Mouse (Mus musculus): ENCODE measurements around the gene Gm16253. TPM values are rescaled to one million over a fixed set of nuclear protein-coding genes. Genes with fewer than 3 reads are reported as not detected.

Gene Gm16253
- not detected for total RNA-seq (2021)

- peak; percentile 60 to 68 for DNase-seq
These were observed at the start of gene Gm16253 for GRCm38 (mm10) chr3:96576690-96577541. TSS of gene Gm16253 (plus strand) at chr3:96576984.

DNA sequence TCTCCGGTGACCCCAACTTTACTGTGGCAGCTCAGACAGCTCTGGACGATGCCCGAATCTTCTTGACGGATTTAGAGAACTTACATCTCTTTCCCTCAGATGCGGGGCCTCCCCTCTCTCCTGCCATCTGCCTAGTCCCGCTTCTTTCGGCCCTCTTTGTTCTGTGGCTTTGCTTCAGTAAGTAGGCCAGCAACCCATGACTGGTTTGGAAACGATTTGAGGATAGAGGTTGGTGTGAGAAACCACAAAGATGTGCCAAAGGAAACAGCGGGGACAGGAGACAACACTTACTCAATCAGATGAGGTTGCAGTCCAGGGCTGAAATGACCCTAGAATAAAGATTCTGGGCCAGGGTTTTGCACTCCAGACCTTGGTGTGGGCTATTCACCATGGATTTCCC, 48.3 kb upstream of the Gm16253 start:
- no peak for DNase-seq

DNA sequence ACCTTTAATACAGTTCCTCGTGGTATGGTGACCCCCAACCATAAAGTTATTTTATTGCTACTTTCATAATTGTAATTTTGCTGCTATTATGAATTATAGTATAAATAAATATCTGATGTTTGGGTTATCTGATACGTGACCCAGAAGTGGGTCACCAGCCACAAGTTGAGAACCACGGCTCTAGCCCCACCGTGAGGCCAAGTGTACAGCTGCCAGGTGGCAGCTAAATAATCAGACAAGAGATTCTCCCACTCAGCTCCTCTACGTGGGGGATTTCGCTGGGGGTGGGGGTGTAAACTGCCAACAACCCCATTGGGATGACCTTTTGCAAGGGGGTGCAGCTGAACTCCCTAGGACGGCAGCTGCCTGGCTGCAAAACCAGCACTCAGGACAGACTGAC, 44.7 kb upstream of the Gm16253 start:
- no peak for DNase-seq

DNA sequence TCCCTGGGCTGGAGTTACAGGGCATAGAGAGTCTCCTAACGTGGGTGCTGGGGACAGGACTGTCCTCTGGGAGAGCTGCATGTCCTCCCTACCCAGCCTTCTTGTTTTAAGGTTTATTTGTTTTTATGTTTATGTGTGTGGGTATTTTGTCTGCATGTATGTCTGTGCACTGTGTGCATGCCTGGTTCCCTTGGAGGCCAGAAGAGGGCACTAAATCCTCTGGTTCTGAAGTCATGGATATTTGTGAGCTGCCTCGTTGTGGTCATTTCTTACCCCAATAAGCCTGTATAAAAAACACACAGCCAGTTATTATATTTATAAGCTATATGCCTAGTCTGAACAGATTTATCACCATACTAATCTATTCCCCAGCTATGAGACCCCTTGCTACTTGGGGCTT, 42.5 kb upstream of the Gm16253 start:
- DNase-seq, result no peak

GRCm38 (mm10) chr3:96539316-96539715, 37.5 kb upstream of the Gm16253 start:
- DNase-seq, result no peak

GRCm38 (mm10) chr3:96540740-96541139, 36.0 kb upstream of the Gm16253 start:
- no peak for DNase-seq

GRCm38 (mm10) chr3:96541328-96542078, 35.3 kb upstream of the Gm16253 start:
- no peak for DNase-seq

GRCm38 (mm10) chr3:96542554-96542953, 34.2 kb upstream of the Gm16253 start:
- no peak for DNase-seq

- DNase-seq, result peak; percentile 50 to 53
These were observed 33.4 kb upstream of the Gm16253 start for GRCm38 (mm10) chr3:96543345-96543744.

- no peak for DNase-seq
These were observed 31.2 kb upstream of the Gm16253 start for GRCm38 (mm10) chr3:96545565-96545964.

DNA sequence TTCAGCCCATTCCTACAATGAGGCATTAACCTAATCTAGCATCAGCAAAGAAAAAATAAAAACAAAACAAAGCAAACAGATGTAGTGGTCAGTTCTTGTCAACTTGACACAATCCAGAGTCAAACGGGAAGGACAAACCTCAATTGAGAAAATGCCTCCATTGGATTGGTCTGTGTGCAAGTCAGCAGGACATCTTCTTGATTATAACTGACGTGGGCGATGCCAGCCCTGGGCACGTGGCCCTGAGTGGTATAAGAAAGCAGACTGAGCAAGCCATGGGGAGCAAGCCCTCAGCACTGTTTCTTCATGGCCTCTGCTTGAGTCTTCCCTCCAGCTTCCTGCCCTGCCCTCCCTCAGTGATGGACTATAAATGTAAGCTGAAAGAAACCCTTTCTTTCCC, 29.9 kb upstream of the Gm16253 start:
- DNase-seq, result no peak

- peak; percentile 64 to 80 for DNase-seq
These were observed 29.3 kb upstream of the Gm16253 start for GRCm38 (mm10) chr3:96547389-96547960.

GRCm38 (mm10) chr3:96548824-96549223, 28.0 kb upstream of the Gm16253 start:
- DNase-seq, result no peak

GRCm38 (mm10) chr3:96549346-96549745, 27.4 kb upstream of the Gm16253 start:
- no peak for DNase-seq

DNA sequence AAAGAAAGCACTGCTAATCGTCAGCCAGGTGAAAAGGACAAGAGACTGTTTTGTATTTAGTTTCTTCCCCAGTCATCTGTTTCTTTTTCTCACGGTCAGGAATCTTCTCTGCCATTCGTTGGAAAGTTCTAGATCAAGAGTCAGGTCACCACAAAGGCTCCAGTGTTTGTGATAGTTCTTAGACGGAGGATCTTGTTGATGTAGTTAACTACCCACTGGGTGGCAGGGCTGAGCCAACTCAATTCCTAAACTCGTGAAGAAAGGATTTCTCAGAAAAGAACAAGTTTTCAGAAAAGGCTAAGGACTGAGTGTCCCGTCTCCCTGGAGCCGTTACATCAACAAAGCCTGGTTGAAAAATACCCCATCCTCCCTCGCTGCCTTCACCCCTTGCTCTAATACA, 25.6 kb upstream of the Gm16253 start:
- no peak for DNase-seq

GRCm38 (mm10) chr3:96551890-96552289, 24.9 kb upstream of the Gm16253 start:
- no peak for DNase-seq

DNA sequence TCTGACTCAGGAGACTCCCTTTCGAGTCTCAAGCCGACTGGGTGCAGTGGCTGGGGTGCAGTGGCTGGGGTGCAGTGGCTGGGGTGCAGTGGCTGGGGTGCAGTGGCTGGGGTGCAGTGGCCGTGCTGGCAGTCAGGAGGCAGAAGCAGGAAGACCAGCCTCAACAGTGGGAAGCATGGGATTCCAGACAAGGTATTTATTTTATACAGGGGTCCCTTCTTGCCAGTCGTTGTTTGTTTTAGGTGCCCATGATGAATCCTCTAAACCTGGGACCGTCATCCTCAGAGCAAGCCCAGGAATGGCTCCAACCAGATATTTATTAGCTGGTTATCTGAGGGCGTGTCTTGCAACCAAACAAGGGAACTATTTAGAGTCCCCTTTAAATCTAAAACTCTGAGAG, 23.2 kb upstream of the Gm16253 start:
- no peak for DNase-seq

- no peak for DNase-seq
These were observed 22.5 kb upstream of the Gm16253 start for GRCm38 (mm10) chr3:96554251-96554650.

- DNase-seq, result peak in 1 of 2 experiments; percentile 57
These were observed 21.7 kb upstream of the Gm16253 start for GRCm38 (mm10) chr3:96555041-96555596.

DNA sequence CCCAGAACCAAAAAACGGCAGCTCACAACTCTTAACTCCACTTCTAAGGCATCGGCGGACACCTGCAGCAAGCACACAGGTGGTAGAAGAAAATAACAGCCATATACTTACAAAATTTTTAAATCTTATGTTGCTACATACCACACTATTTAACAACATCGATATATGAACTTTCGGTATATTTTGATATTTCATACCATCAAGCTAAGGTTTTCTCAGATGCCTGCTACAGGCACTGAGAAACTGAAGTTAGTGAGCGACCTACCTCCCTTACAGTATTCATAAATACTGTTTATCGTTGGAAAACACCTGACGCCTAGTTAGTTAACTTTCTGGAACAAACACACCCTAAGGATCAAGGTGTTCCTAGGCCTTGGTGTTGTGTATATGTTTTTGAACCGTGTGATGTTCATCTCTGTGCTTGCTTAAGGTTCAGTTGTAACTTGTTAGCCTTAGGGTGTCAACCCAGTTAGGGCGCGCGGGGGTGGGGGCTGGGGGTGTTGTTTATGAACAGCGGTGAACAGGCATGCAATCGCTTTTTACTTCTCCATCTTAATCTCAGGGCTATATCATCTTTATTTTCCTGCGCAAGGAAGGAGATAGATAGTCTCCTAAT, 20.7 kb upstream of the Gm16253 start:
- no peak for DNase-seq

DNA sequence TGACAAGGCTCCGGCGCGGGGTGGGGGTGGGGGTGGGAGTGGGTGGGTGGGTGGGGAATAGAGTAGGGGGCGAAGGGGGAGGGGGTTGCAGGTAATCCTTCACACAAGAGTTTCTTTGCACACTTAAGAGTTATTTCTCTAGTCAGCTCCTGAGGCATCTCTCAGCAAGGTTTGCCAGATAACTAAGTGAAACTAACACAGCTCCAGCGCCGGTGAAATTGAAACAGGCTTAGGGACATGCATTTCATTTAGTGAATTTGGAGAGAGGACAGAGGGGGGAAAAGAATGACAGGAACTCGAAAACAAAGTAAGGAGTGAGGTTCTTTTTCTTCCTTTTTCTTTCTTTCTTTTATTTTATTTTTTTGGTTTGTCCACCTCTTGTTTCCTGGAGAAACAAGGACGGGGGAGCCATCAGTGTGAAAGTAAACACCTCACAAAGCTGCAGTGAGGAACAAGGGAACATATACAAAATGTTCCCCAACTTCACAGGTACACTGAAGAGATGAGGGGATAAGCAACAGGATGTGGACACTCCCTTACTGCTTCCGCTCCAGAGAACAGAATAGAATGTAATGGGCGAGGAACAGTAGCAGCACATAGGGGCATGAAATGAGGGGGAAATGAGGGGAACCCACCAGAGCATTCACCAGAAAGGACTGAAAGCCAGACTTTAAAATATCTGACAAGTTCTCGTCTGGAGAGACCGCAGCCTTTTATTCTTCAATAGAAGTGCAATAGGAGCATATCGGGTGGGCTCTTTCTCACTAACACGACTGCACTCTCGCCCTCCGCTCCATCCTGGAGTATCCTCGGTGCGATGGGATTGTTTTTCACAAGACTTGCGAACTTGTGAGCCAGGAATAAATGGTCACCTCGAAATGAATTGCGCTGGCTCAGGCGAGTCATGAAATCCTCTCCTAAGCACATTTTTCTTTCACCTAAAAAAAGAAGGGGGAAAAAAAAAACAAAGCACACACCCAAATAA, 19.8 kb upstream of the Gm16253 start:
- DNase-seq, result no peak
